In the genomic region with DNA sequence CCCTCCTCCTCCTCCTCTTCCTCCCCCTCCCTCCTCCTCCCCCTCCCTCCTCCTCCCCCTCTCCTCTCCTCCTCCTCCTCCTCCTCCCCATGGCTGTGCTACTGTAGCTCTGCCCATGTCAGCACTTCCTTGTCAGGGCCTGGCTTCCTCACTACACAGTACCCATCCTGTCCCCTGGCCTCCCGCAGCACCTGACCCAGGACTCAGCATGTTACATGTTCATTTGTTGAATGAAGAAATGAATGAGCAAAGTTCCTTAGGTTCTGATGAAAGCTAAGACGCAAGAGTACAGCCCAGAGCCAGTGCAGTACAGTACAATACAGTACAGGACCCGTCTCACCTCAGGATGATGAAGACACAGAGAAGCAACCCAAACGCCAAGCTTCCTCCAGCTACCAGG, we compare ENCODE assay signal across 21 mouse cellular contexts. TPM values are rescaled to one million over a fixed set of nuclear protein-coding genes. Genes with fewer than 3 reads are reported as not detected.
DNase-seq lines count a peak whose midpoint lies in the region; ATAC-seq and TF ChIP-seq lines count a peak whose summit lies in the region.
"Had no signal": no experiment of that assay in that cellular context is flagged by ENCODE, and none has a peak within 500 bp of the region (broad histone marks: within the 10 kb centered on the region; RNA-seq: fewer than 3 reads in every experiment).

No protein-coding gene starts in this region.

- H3K4me3 ChIP-seq in intestine, embryonic 16.5 days (ENCODE audit: low read length) = no peak overlapping the region
- no peak overlapping the region for H3K4me3 ChIP-seq in intestine, embryonic 15.5 days (replicated peaks)
- H3K4me3 ChIP-seq in thymus, adult 2 months (ENCODE audit: control insufficient read depth, insufficient read depth, low read length) = no peak overlapping the region
- H3K4me3 ChIP-seq in kidney, embryonic 16.5 days (ENCODE audit: low read length) = no peak overlapping the region
- no peak overlapping the region for H3K4me3 ChIP-seq in midbrain, embryonic 15.5 days
- H3K4me3 ChIP-seq: embryonic facial prominence, embryonic 13.5 days; forebrain, embryonic 12.5 days; heart, embryonic 15.5 days; hindbrain, embryonic 10.5 days had no signal

- no peak for DNase-seq in thymus, adult 2 months
- no peak for DNase-seq in thymus, postnatal 25 days
- DNase-seq in naive thymus-derived CD4-positive, alpha-beta T cell, adult 2 months (ENCODE audit: low read depth) = peak; percentile 63
- DNase-seq: adrenal gland, postnatal 10 days; gastrocnemius, postnatal 10 days; heart, adult 18-20 months; heart, postnatal 14 days had no signal

- WGBS in intestine, embryonic 16.5 days = 67% methylated on average over 4 of the region's 4 CpGs
- WGBS in intestine, embryonic 15.5 days = 62% methylated on average over 4 of the region's 4 CpGs
- WGBS in thymus, adult 2 months = 76% methylated on average over 4 of the region's 4 CpGs
- 66% methylated on average over 4 of the region's 4 CpGs for WGBS in kidney, embryonic 16.5 days
- 81% methylated on average over 4 of the region's 4 CpGs for WGBS in midbrain, embryonic 15.5 days

- H3K27me3 ChIP-seq in intestine, embryonic 16.5 days (replicated peaks; ENCODE audit: control insufficient read depth, insufficient read depth, low read length) = no peaks in the 10 kb centered on the region
- no peaks in the 10 kb centered on the region for H3K27me3 ChIP-seq in intestine, embryonic 15.5 days (replicated peaks)
- no peaks in the 10 kb centered on the region for H3K27me3 ChIP-seq in thymus, adult 2 months (ENCODE audit: control insufficient read depth, insufficient read depth, low read length)
- no peaks in the 10 kb centered on the region for H3K27me3 ChIP-seq in kidney, embryonic 16.5 days (ENCODE audit: insufficient read depth, low read length)
- H3K27me3 ChIP-seq in midbrain, embryonic 15.5 days (replicated peaks) = peaks cover 13% of the 10 kb centered on the region; the same call in 1 of the 2 replicates
- H3K27me3 ChIP-seq: embryonic facial prominence, embryonic 13.5 days; heart, embryonic 15.5 days had no signal

- ATAC-seq in intestine, embryonic 16.5 days = no peak
- no peak for ATAC-seq in intestine, embryonic 15.5 days
- ATAC-seq in inflammation-experienced regulatory T-cells, adult 6 months = peak; percentile 17
- ATAC-seq in kidney, embryonic 16.5 days (ENCODE audit: low FRiP score, low TSS enrichment) = no peak
- no peak for ATAC-seq in midbrain, embryonic 15.5 days (replicated peaks)
- ATAC-seq: forebrain, embryonic 16.5 days had no signal

- TF ChIP-seq POLR2A in thymus, adult 2 months (IDR thresholded peaks at IDR 0.05; ENCODE audit: control insufficient read depth, extremely low read depth, insufficient read depth, low read length, poor library complexity) = no peak

- no peak for TF ChIP-seq CTCF in thymus, adult 2 months (IDR thresholded peaks at IDR 0.05; ENCODE audit: borderline replicate concordance, control insufficient read depth, extremely low read depth, insufficient read depth, low read length, poor library complexity)

- H3K9ac ChIP-seq in intestine, embryonic 16.5 days (ENCODE audit: low read depth, low read length) = no peak overlapping the region
- H3K9ac ChIP-seq in intestine, embryonic 15.5 days = no peak overlapping the region
- H3K9ac ChIP-seq in kidney, embryonic 16.5 days (replicated peaks; ENCODE audit: low read length) = no peak overlapping the region
- no peak overlapping the region for H3K9ac ChIP-seq in midbrain, embryonic 15.5 days
- H3K9ac ChIP-seq: embryonic facial prominence, embryonic 13.5 days; forebrain, embryonic 12.5 days; heart, embryonic 15.5 days; hindbrain, embryonic 14.5 days had no signal

- peak overlapping the region; percentile 18; the same call in 1 of the 2 replicates for H3K27ac ChIP-seq in intestine, embryonic 16.5 days (ENCODE audit: low read length)
- no peak overlapping the region for H3K27ac ChIP-seq in intestine, embryonic 15.5 days
- H3K27ac ChIP-seq in thymus, adult 2 months (ENCODE audit: control insufficient read depth, insufficient read depth, low read length) = 0 out of 2 replicates have a peak overlapping the region, but pooled peaks have one; percentile 29
- no peak overlapping the region for H3K27ac ChIP-seq in kidney, embryonic 16.5 days (ENCODE audit: low read length)
- no peak overlapping the region for H3K27ac ChIP-seq in midbrain, embryonic 15.5 days
- H3K27ac ChIP-seq: embryonic facial prominence, embryonic 13.5 days; forebrain, embryonic 12.5 days; heart, embryonic 15.5 days; hindbrain, embryonic 10.5 days; hindbrain, embryonic 14.5 days had no signal

- peaks cover 3% of the 10 kb centered on the region; the same call in 1 of the 2 replicates for H3K36me3 ChIP-seq in intestine, embryonic 16.5 days (ENCODE audit: control insufficient read depth, insufficient read depth, low read length)
- no peaks in the 10 kb centered on the region for H3K36me3 ChIP-seq in intestine, embryonic 15.5 days
- H3K36me3 ChIP-seq in thymus, adult 2 months (ENCODE audit: control insufficient read depth, insufficient read depth, low read length) = no peaks in the 10 kb centered on the region
- no peaks in the 10 kb centered on the region for H3K36me3 ChIP-seq in kidney, embryonic 16.5 days (ENCODE audit: insufficient read depth, low read length)
- H3K36me3 ChIP-seq in midbrain, embryonic 15.5 days (replicated peaks) = no peaks in the 10 kb centered on the region
- H3K36me3 ChIP-seq: embryonic facial prominence, embryonic 13.5 days; forebrain, embryonic 12.5 days; G1E; heart, embryonic 15.5 days; hindbrain, embryonic 10.5 days had no signal

- no peaks in the 10 kb centered on the region for H3K9me3 ChIP-seq in intestine, embryonic 16.5 days (ENCODE audit: control insufficient read depth, low read length)
- no peaks in the 10 kb centered on the region for H3K9me3 ChIP-seq in intestine, embryonic 15.5 days
- peaks cover 4% of the 10 kb centered on the region for H3K9me3 ChIP-seq in kidney, embryonic 16.5 days (ENCODE audit: low read length)
- no peaks in the 10 kb centered on the region for H3K9me3 ChIP-seq in midbrain, embryonic 15.5 days
- H3K9me3 ChIP-seq: embryonic facial prominence, embryonic 13.5 days; forebrain, embryonic 12.5 days; G1E; heart, embryonic 15.5 days had no signal

- H3K4me2 ChIP-seq in intestine, embryonic 16.5 days (ENCODE audit: low read depth, low read length) = no peak overlapping the region
- no peak overlapping the region for H3K4me2 ChIP-seq in intestine, embryonic 15.5 days (replicated peaks)
- H3K4me2 ChIP-seq in kidney, embryonic 16.5 days (replicated peaks; ENCODE audit: low read depth, low read length) = no peak overlapping the region
- H3K4me2 ChIP-seq in midbrain, embryonic 15.5 days = no peak overlapping the region
- H3K4me2 ChIP-seq: embryonic facial prominence, embryonic 13.5 days; forebrain, embryonic 12.5 days; heart, embryonic 11.5 days; heart, embryonic 15.5 days; hindbrain, embryonic 14.5 days had no signal

- peaks cover 5% of the 10 kb centered on the region; the same call in 1 of the 2 replicates for H3K4me1 ChIP-seq in intestine, embryonic 16.5 days (ENCODE audit: control insufficient read depth, insufficient read depth, low read length)
- H3K4me1 ChIP-seq in intestine, embryonic 15.5 days (replicated peaks) = peaks cover 5% of the 10 kb centered on the region; the same call in 1 of the 2 replicates
- H3K4me1 ChIP-seq in thymus, adult 2 months (replicated peaks; ENCODE audit: control insufficient read depth, insufficient read depth, low read length) = peaks cover 46% of the 10 kb centered on the region
- peaks cover 9% of the 10 kb centered on the region; the same call in 1 of the 2 replicates for H3K4me1 ChIP-seq in kidney, embryonic 16.5 days (ENCODE audit: insufficient read depth, low read length)
- H3K4me1 ChIP-seq in midbrain, embryonic 15.5 days = no peaks in the 10 kb centered on the region

RNA-seq across cellular contexts. Expression of a gene that starts 36.5 kb away (rescaled TPM):
- 3.0 and 3.4 TPM in 2 replicates for polyA plus RNA-seq in intestine, embryonic 16.5 days (2015; fragmentation: Nextera tagmentation; extraction: Ambion mirVana)
- 2.3 and 2.8 TPM in 2 replicates for polyA plus RNA-seq in intestine, embryonic 15.5 days (2015; fragmentation: Nextera tagmentation; extraction: Ambion mirVana)
- 10.4 and 11.1 TPM in 2 replicates for polyA plus RNA-seq in thymus, adult 2 months (2012; rRNA removed)
- 10 to 100 TPM in 2 of 3 experiments, 1 to 10 TPM in 1; 4.6 to 23.5 (median 19.0) TPM for polyA plus RNA-seq in inflammation-experienced regulatory T-cells, adult 6 months (2017; shearing (Covaris generic))
- polyA plus RNA-seq in kidney, embryonic 16.5 days (2015; fragmentation: Nextera tagmentation; extraction: Ambion mirVana) = 0.84 and 0.91 TPM in 2 replicates
- 1.1 and 1.2 TPM in 2 replicates for polyA plus RNA-seq in midbrain, embryonic 15.5 days (2015; fragmentation: Nextera tagmentation; extraction: Ambion mirVana)
- polyA plus RNA-seq: G1E had no signal

RNA-seq across cellular contexts. Expression of a gene that starts 45.3 kb away (rescaled TPM):
- 2.3 and 2.6 TPM in 2 replicates for polyA plus RNA-seq in intestine, embryonic 16.5 days (2015; fragmentation: Nextera tagmentation; extraction: Ambion mirVana)
- polyA plus RNA-seq in intestine, embryonic 15.5 days (2015; fragmentation: Nextera tagmentation; extraction: Ambion mirVana) = 3.7 and 3.8 TPM in 2 replicates
- 0.43 and 0.69 TPM in 2 replicates for polyA plus RNA-seq in thymus, adult 2 months (2012; rRNA removed)
- polyA plus RNA-seq in inflammation-experienced regulatory T-cells, adult 6 months (2017; shearing (Covaris generic)) = 10 to 100 TPM in 1 of 3 experiments, 1 to 10 TPM in 2; 3.3 to 10.1 (median 9.1) TPM
- 6.7 and 7.8 TPM in 2 replicates for polyA plus RNA-seq in kidney, embryonic 16.5 days (2015; fragmentation: Nextera tagmentation; extraction: Ambion mirVana)
- 1.6 TPM in 2 replicates for polyA plus RNA-seq in midbrain, embryonic 15.5 days (2015; fragmentation: Nextera tagmentation; extraction: Ambion mirVana)
- polyA plus RNA-seq: C2C12, G1E had no signal

Comparison
In these comparisons a context has a peak if more than half of its experiments do, and no peak if none do; other contexts are left out.
1. H3K27ac ChIP-seq: peak in intestine, embryonic 16.5 days (single experiment) and thymus, adult 2 months (single experiment); none in intestine, embryonic 15.5 days (single experiment), kidney, embryonic 16.5 days (single experiment) and midbrain, embryonic 15.5 days (single experiment).